Mouse (Mus musculus): Measurements from ENCODE around the gene Asap2.
A peak's percentile ranks its signal among the peaks of the same experiment; 100 is the strongest.

The Asap2 gene

GRCm38 (mm10) chr12:21301932-21302331 is 311.7 kb downstream of the Asap2 start:
- no peak for DNase-seq (ENCODE audit: extremely low read depth, insufficient read length, low spot score)

- no peak for DNase-seq (ENCODE audit: extremely low read depth, insufficient read length, low spot score)
These were observed 312.1 kb downstream of the Asap2 start for GRCm38 (mm10) chr12:21302361-21302783.

- no peak for DNase-seq (ENCODE audit: extremely low read depth, insufficient read length, low spot score)
These were observed 315.5 kb downstream of the Asap2 start for GRCm38 (mm10) chr12:21305741-21306140.

- no peak for DNase-seq (ENCODE audit: extremely low read depth, insufficient read length, low spot score)
These were observed 316.5 kb downstream of the Asap2 start for GRCm38 (mm10) chr12:21306721-21307120.

- DNase-seq (ENCODE audit: extremely low read depth, insufficient read length, low spot score): no peak
These were observed 321.9 kb downstream of the Asap2 start for GRCm38 (mm10) chr12:21312201-21312600.

- DNase-seq (ENCODE audit: extremely low read depth, insufficient read length, low spot score): peak; percentile 89
These were observed 325.9 kb downstream of the Asap2 start, which contains the start of gene Iah1 for GRCm38 (mm10) chr12:21315923-21316868. Gene Iah1 (plus strand): TSS chr12:21316389.

GRCm38 (mm10) chr12:21316869-21317265 is 326.6 kb downstream of the Asap2 start:
- DNase-seq (ENCODE audit: extremely low read depth, insufficient read length, low spot score): no peak

GRCm38 (mm10) chr12:21318143-21318895 is 328.1 kb downstream of the Asap2 start:
- no peak for DNase-seq (ENCODE audit: extremely low read depth, insufficient read length, low spot score)
